Mouse (Mus musculus) spleen, adult 2 months (tissue): ENCODE data around the gene Olfr961.

ENCODE experiments used
- CTCF ChIP-seq: fragments of 200-500 bp; IDR thresholded peaks from 2 replicates; pipeline ENCODE4 v1.5.1; 2011; ENCODE audit warnings: mild to moderate bottlenecking, inconsistent platforms; ENCODE audit not compliant: insufficient read depth, insufficient read length, insufficient replicate concordance; ENCODE audit errors: extremely low read depth
- POLR2A ChIP-seq: fragments of 200-500 bp; IDR thresholded peaks from 2 replicates; pipeline ENCODE4 v1.6.1; 2011; ENCODE audit warnings: low read depth, low read length, inconsistent platforms

DNA sequence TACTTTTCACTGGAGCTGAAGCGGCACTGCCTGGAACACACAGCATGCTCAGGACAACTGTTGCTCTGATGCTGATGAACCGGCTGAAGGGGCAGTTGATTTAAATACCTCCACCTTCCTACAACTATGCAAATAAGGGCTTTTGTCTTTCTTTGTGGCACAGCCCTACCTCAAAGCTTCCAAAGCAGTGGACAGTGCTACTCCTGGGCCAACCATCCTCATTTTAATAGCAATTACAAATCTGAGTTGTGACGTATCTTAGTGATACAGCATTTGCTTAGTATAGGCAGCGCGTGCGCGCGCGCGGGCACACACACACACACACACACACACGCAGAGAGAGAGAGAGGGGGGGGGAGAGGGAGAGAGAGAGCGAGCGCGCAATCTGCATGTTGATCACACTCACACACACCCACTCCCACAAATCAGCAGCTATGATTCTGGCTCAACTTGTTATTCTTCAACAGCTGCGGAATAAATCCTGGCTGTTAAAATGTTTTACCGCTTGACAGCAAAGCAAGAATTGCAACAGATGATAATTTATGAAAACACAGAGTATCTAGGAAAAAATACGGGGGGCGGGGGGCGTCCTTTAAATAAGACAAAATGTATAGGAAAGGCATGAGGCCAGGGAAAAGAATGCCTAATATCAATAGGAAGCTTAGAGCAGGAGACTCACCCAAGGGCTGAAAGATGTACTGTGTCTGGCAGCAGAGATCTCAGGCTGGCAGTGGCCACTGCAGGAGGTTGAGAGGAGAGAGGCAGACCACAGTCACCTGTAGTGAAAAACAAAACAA, 42.2 kb upstream of the Olfr961 start:
- TF ChIP-seq CTCF = no peak
- no peak for TF ChIP-seq POLR2A
